Mouse (Mus musculus): ENCODE results near the gene Liph.
A peak's percentile ranks its signal among the peaks of the same experiment; 100 is the strongest.
"Not testable (repeated sequence)": the region's sequence is repeated elsewhere in the genome, so short reads cannot be mapped to it uniquely, and the experiment has no call there.

The Liph gene

GRCm38 (mm10) chr16:21976203-21976602 lies 19.3 kb downstream of the Liph start:
- no peak for DNase-seq (ENCODE audit: low spot score in 2 of 2)

GRCm38 (mm10) chr16:21971446-21971845 lies 24.0 kb downstream of the Liph start:
- DNase-seq (ENCODE audit: low spot score in 2 of 2), result no peak

GRCm38 (mm10) chr16:21970536-21970935 lies 24.9 kb downstream of the Liph start:
- no peak for DNase-seq (ENCODE audit: low spot score in 2 of 2)

- DNase-seq (ENCODE audit: low spot score in 2 of 2), result no peak
Observed at GRCm38 (mm10) chr16:21969874-21970273, 25.6 kb downstream of the Liph start.

GRCm38 (mm10) chr16:21965576-21965975 lies 29.9 kb downstream of the Liph start:
- no peak for DNase-seq (ENCODE audit: low spot score in 2 of 2)

- DNase-seq (ENCODE audit: low spot score in 2 of 2), result no peak
Observed at GRCm38 (mm10) chr16:21955591-21955990, 39.9 kb downstream of the Liph start.

GRCm38 (mm10) chr16:21946761-21947715 lies 48.4 kb downstream of the Liph start, which contains the start of gene Tmem41a:
Gene Tmem41a, minus strand, starts transcription at chr16:21947552.
- DNase-seq (ENCODE audit: low spot score in 2 of 2), result peak; percentile 74 to 84

- DNase-seq (ENCODE audit: low spot score in 2 of 2), result no peak
Observed at GRCm38 (mm10) chr16:21928471-21928870, 67.0 kb downstream of the Liph start.

- DNase-seq (ENCODE audit: low spot score in 2 of 2), result no peak
Observed at GRCm38 (mm10) chr16:21916681-21917080, 78.8 kb downstream of the Liph start.

GRCm38 (mm10) chr16:21913347-21913746 lies 82.1 kb downstream of the Liph start:
- DNase-seq (ENCODE audit: low spot score in 2 of 2), result peak in 1 of 2 experiments; percentile 33

- not testable (repeated sequence) for DNase-seq (ENCODE audit: low spot score in 2 of 2)
Observed at GRCm38 (mm10) chr16:21908906-21909305, 86.6 kb downstream of the Liph start.

- DNase-seq (ENCODE audit: low spot score in 2 of 2), result no peak
Observed at GRCm38 (mm10) chr16:21906902-21907301, 88.6 kb downstream of the Liph start.

GRCm38 (mm10) chr16:21905996-21906395 lies 89.5 kb downstream of the Liph start:
- DNase-seq (ENCODE audit: low spot score in 2 of 2), result no peak

- DNase-seq (ENCODE audit: low spot score in 2 of 2), result no peak
Observed at GRCm38 (mm10) chr16:21904636-21905035, 90.8 kb downstream of the Liph start.

Data from natural killer cell, adult 2 months (primary cell).